Comparison of ENCODE assay signal across 8 mouse cellular contexts in the genomic region with DNA sequence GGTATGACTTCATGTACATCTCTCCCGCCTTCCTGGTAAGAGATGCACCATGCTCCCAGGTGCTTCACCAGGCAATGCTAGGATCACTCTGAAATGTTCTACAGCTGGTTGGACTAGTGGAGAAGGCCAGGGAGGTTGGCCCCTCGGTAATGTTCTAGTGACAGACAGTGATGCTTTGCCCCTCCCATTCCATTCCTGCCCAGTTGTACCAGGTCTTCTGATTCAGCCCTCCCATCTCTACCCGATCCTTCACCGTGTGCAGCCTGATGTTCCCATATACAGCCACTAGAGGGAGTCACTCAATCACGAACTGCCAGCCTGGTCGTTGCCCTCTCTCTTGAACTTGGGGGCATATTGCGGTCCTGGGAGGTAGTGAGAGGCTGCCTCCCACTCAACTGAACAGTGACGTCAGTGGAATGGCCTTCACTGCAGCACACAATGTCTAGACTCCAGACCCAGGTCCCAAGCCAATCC. TPM values are rescaled to one million over a fixed set of nuclear protein-coding genes. Genes with fewer than 3 reads are reported as not detected.
DNase-seq lines count a peak whose midpoint lies in the region; ATAC-seq and TF ChIP-seq lines count a peak whose summit lies in the region.

No protein-coding gene starts in this region.

- H3K27ac ChIP-seq in heart, embryonic 12.5 days (ENCODE audit: poor library complexity, severe bottlenecking), result no peak overlapping the region
- H3K27ac ChIP-seq in kidney, embryonic 16.5 days (ENCODE audit: low read length), result no peak overlapping the region
- H3K27ac ChIP-seq in liver, embryonic 14.5 days, result no peak overlapping the region
- H3K27ac ChIP-seq in neural tube, embryonic 13.5 days (replicated peaks), result no peak overlapping the region

- peak; percentile 47; the same call in 1 of the 2 replicates for ATAC-seq in heart, embryonic 12.5 days (ENCODE audit: insufficient number of reproducible peaks, low FRiP score)
- ATAC-seq in kidney, embryonic 16.5 days (ENCODE audit: low FRiP score, low TSS enrichment), result peak; percentile 64
- ATAC-seq in liver, embryonic 14.5 days (ENCODE audit: insufficient read depth), result no peak
- ATAC-seq in neural tube, embryonic 13.5 days (ENCODE audit: low read depth), result peak; percentile 75

- no peak overlapping the region for H3K4me3 ChIP-seq in heart, embryonic 12.5 days
- no peak overlapping the region for H3K4me3 ChIP-seq in kidney, embryonic 16.5 days (ENCODE audit: low read length)
- H3K4me3 ChIP-seq in liver, embryonic 14.5 days (ENCODE audit: insufficient read depth in 1 of 2, low read depth in 2 of 2, low read length in 2 of 2), result no peak overlapping the region
- no peak overlapping the region for H3K4me3 ChIP-seq in neural tube, embryonic 13.5 days

- WGBS in heart, embryonic 12.5 days, result 14% methylated on average over 8 of the region's 8 CpGs
- 12% methylated on average over 8 of the region's 8 CpGs for WGBS in kidney, embryonic 16.5 days
- WGBS in liver, embryonic 14.5 days (ENCODE audit: insufficient replicate concordance), result 11% methylated on average over 8 of the region's 8 CpGs
- 13% methylated on average over 8 of the region's 8 CpGs for WGBS in neural tube, embryonic 13.5 days

- H3K4me2 ChIP-seq in heart, embryonic 12.5 days, result no peak overlapping the region
- no peak overlapping the region for H3K4me2 ChIP-seq in kidney, embryonic 16.5 days (replicated peaks; ENCODE audit: low read depth, low read length)
- H3K4me2 ChIP-seq in liver, embryonic 14.5 days (ENCODE audit: low read depth), result no peak overlapping the region
- no peak overlapping the region for H3K4me2 ChIP-seq in neural tube, embryonic 13.5 days

- no peaks in the 10 kb centered on the region for H3K9me3 ChIP-seq in heart, embryonic 12.5 days (replicated peaks)
- H3K9me3 ChIP-seq in kidney, embryonic 16.5 days (ENCODE audit: low read length), result no peaks in the 10 kb centered on the region
- H3K9me3 ChIP-seq in liver, embryonic 14.5 days (ENCODE audit: control insufficient read depth, low read length), result no peaks in the 10 kb centered on the region
- H3K9me3 ChIP-seq in neural tube, embryonic 13.5 days, result no peaks in the 10 kb centered on the region

- TF ChIP-seq CTCF in liver, embryonic 14.5 days (IDR thresholded peaks at IDR 0.05; ENCODE audit: low read depth), result peak; percentile 92

- no peaks in the 10 kb centered on the region for H3K36me3 ChIP-seq in heart, embryonic 12.5 days
- H3K36me3 ChIP-seq in kidney, embryonic 16.5 days (ENCODE audit: insufficient read depth, low read length), result no peaks in the 10 kb centered on the region
- H3K36me3 ChIP-seq in liver, embryonic 14.5 days (replicated peaks; ENCODE audit: control insufficient read depth, insufficient read depth, low read depth), result no peaks in the 10 kb centered on the region
- H3K36me3 ChIP-seq in neural tube, embryonic 13.5 days, result no peaks in the 10 kb centered on the region

- H3K9ac ChIP-seq in heart, embryonic 12.5 days, result no peak overlapping the region
- H3K9ac ChIP-seq in kidney, embryonic 16.5 days (replicated peaks; ENCODE audit: low read length), result no peak overlapping the region
- no peak overlapping the region for H3K9ac ChIP-seq in liver, embryonic 14.5 days (replicated peaks)
- H3K9ac ChIP-seq in neural tube, embryonic 13.5 days, result no peak overlapping the region

- TF ChIP-seq EP300 in liver, embryonic 14.5 days (IDR thresholded peaks at IDR 0.05; ENCODE audit: low read depth), result no peak

- H3K4me1 ChIP-seq in heart, embryonic 12.5 days (replicated peaks), result no peaks in the 10 kb centered on the region
- no peaks in the 10 kb centered on the region for H3K4me1 ChIP-seq in kidney, embryonic 16.5 days (ENCODE audit: insufficient read depth, low read length)
- no peaks in the 10 kb centered on the region for H3K4me1 ChIP-seq in liver, embryonic 14.5 days (replicated peaks; ENCODE audit: control insufficient read depth in 2 of 2, insufficient read depth in 2 of 2, low read length in 1 of 2)
- no peaks in the 10 kb centered on the region for H3K4me1 ChIP-seq in neural tube, embryonic 13.5 days (replicated peaks)

- peak; percentile 66 for DNase-seq in CD4-positive, CD25-positive, alpha-beta regulatory T cell, adult 2 months (ENCODE audit: low read depth, low spot score)
- peak; percentile 53 for DNase-seq in adrenal gland, adult 2 months
- DNase-seq in embryo, embryonic 11 days, result peak; percentile 76
- DNase-seq in liver, embryonic 14.5 days (ENCODE audit: low read depth in 3 of 3, low spot score in 3 of 3), result peak; percentile 5 to 16 (median 11)
- peak; percentile 51 for DNase-seq in thymus, postnatal 25 days

- peaks cover 34% of the 10 kb centered on the region for H3K27me3 ChIP-seq in heart, embryonic 12.5 days (replicated peaks)
- 0 out of 2 replicates have a peak, but pooled peaks cover 2% of the 10 kb centered on the region for H3K27me3 ChIP-seq in kidney, embryonic 16.5 days (ENCODE audit: insufficient read depth, low read length)
- no peaks in the 10 kb centered on the region for H3K27me3 ChIP-seq in liver, embryonic 14.5 days (ENCODE audit: control insufficient read depth, insufficient read depth, low read length)
- 0 out of 2 replicates have a peak, but pooled peaks cover 6% of the 10 kb centered on the region for H3K27me3 ChIP-seq in neural tube, embryonic 13.5 days

RNA-seq across cellular contexts. Expression of gene Rspo4, which starts 33.3 kb away (rescaled TPM):
- under 1 TPM; 0.17 to 0.72 TPM for total RNA-seq in adrenal gland, adult 2 months (2021)
- 0.06 and 0.15 TPM in 2 replicates for polyA plus RNA-seq in adrenal gland, adult 2 months (2012; rRNA removed)
- not detected in 2 replicates for polyA plus RNA-seq in heart, embryonic 12.5 days (2016; fragmentation: Nextera tagmentation; extraction: Ambion mirVana)
- 0.09 TPM in 1 of 2 replicates, not detected in the other for polyA plus RNA-seq in kidney, embryonic 16.5 days (2015; fragmentation: Nextera tagmentation; extraction: Ambion mirVana)
- not detected in 2 replicates for polyA plus RNA-seq in liver, embryonic 14.5 days (2012; rRNA removed)
- not detected in 2 replicates for polyA plus RNA-seq in liver, embryonic 14.5 days (2014; fragmentation: Nextera tagmentation; extraction: Ambion mirVana)
- polyA plus RNA-seq in neural tube, embryonic 13.5 days (2015; fragmentation: Nextera tagmentation; extraction: Ambion mirVana), result 0.40 and 0.67 TPM in 2 replicates

RNA-seq across cellular contexts. Expression of gene Angpt4, which starts 35.0 kb away (rescaled TPM):
- total RNA-seq in adrenal gland, adult 2 months (2021), result 1 to 10 TPM in 1 of 2 experiments, under 1 TPM in 1; 0.63 to 1.6 TPM
- polyA plus RNA-seq in adrenal gland, adult 2 months (2012; rRNA removed), result 1.1 and 1.9 TPM in 2 replicates
- 0.13 and 0.20 TPM in 2 replicates for polyA plus RNA-seq in heart, embryonic 12.5 days (2016; fragmentation: Nextera tagmentation; extraction: Ambion mirVana)
- 2.8 and 3.0 TPM in 2 replicates for polyA plus RNA-seq in kidney, embryonic 16.5 days (2015; fragmentation: Nextera tagmentation; extraction: Ambion mirVana)
- 0.03 and 0.04 TPM in 2 replicates for polyA plus RNA-seq in liver, embryonic 14.5 days (2012; rRNA removed)
- polyA plus RNA-seq in liver, embryonic 14.5 days (2014; fragmentation: Nextera tagmentation; extraction: Ambion mirVana), result 0.06 and 0.11 TPM in 2 replicates
- 0.63 and 0.81 TPM in 2 replicates for polyA plus RNA-seq in neural tube, embryonic 13.5 days (2015; fragmentation: Nextera tagmentation; extraction: Ambion mirVana)

Comparison
In these comparisons a context has a peak if more than half of its experiments do, and no peak if none do; other contexts are left out.
1. DNase-seq: peak in every context shown above with its lines; median percentile 76 in embryo, embryonic 11 days; 66 in CD4-positive, CD25-positive, alpha-beta regulatory T cell, adult 2 months; 53 in adrenal gland, adult 2 months; 51 in thymus, postnatal 25 days; 11 in liver, embryonic 14.5 days.